Mouse (Mus musculus): ENCODE results near the gene Gpc4.

GRCm38 (mm10) chrX:52154821-52155220, 10.2 kb downstream of the Gpc4 start:
- no peak for TF ChIP-seq CTCF (conservative IDR thresholded peaks at IDR 0.05; ENCODE audit: low read length)
- TF ChIP-seq NANOG (IDR thresholded peaks at IDR 0.05; ENCODE audit: borderline replicate concordance, low read length), result no peak
- TF ChIP-seq POU5F1 (IDR thresholded peaks at IDR 0.05; ENCODE audit: borderline replicate concordance, low read length), result no peak
